Comparison of ENCODE assay signal across 26 mouse cellular contexts in the genomic region with DNA sequence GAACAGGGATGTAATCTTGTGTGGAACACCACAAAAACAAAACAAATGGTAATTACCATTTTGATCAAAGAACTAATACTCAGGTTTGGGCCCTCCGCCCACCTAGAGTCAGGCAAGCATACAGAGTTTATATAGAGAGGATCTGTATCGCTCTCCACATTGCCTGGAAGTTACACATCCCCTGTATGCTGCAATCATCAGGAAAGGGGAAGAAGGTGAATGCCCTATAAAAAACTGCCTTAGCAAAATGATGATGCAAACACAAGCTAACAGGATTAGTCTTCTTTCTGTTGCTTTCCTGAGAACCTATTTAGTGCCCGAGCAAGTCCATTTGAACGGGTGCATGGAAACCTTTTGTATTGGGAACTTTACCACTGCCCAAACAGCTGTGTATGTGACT. TPM values are rescaled to one million over a fixed set of nuclear protein-coding genes. Genes with fewer than 3 reads are reported as not detected.
A peak's percentile ranks its signal among the peaks of the same experiment; 100 is the strongest.
DNase-seq lines count a peak whose midpoint lies in the region; ATAC-seq and TF ChIP-seq lines count a peak whose summit lies in the region.
"Had no signal": no experiment of that assay in that cellular context is flagged by ENCODE, and none has a peak within 500 bp of the region (broad histone marks: within the 10 kb centered on the region; RNA-seq: fewer than 3 reads in every experiment).

No protein-coding gene starts in this region.

- H3K27me3 ChIP-seq in MEL (ENCODE audit: control insufficient read depth in 1 of 2, insufficient read depth in 2 of 2, low read length in 2 of 2): no peaks in the 10 kb centered on the region
- H3K27me3 ChIP-seq: CH12.LX; embryonic facial prominence, embryonic 12.5 days; forebrain, embryonic 13.5 days; forebrain, embryonic 15.5 days had no signal

- no peak for TF ChIP-seq CTCF in MEL (IDR thresholded peaks at IDR 0.05 in 2 of 3, conservative IDR thresholded peaks at IDR 0.05 in 1 of 3; ENCODE audit: control insufficient read depth in 1 of 3, insufficient read depth in 1 of 3, low read depth in 2 of 3, low read length in 3 of 3, poor library complexity in 1 of 3, severe bottlenecking in 1 of 3)

- no peak overlapping the region for H3K9ac ChIP-seq in MEL (ENCODE audit: control insufficient read depth, low read depth, low read length, poor library complexity, severe bottlenecking)
- H3K9ac ChIP-seq: embryonic facial prominence, embryonic 12.5 days; forebrain, embryonic 13.5 days; forebrain, embryonic 15.5 days; forebrain, postnatal 0 days had no signal

- no peak for TF ChIP-seq RAD21 in MEL (IDR thresholded peaks at IDR 0.05; ENCODE audit: low read depth, low read length)

- peak overlapping the region; percentile 59; the same call in 1 of the 2 replicates for H3K27ac ChIP-seq in MEL (ENCODE audit: control insufficient read depth, low read depth, low read length)
- H3K27ac ChIP-seq: embryonic facial prominence, embryonic 10.5 days; embryonic facial prominence, embryonic 12.5 days; forebrain, embryonic 13.5 days; forebrain, embryonic 15.5 days had no signal

- peak in 1 of 2 experiments; percentile 72; a peak in 1 of 4 replicates for TF ChIP-seq EP300 in MEL (IDR thresholded peaks at IDR 0.05; ENCODE audit: low read depth in 1 of 2, low read length in 2 of 2)

- ATAC-seq in granulocyte monocyte progenitor cell, adult 5-6 weeks (replicated peaks; ENCODE audit: poor library complexity, severe bottlenecking): peak; percentile 92
- ATAC-seq in megakaryocyte progenitor cell, adult 5-6 weeks (replicated peaks; ENCODE audit: poor library complexity): peak; percentile 87
- ATAC-seq in neutrophil, adult 5-6 weeks (ENCODE audit: extremely low read depth, insufficient number of reproducible peaks, low FRiP score, poor library complexity, severe bottlenecking): 0 out of 2 replicates have a peak, but pooled peaks have one; percentile 39
- ATAC-seq: CD4-positive, CD25-positive, alpha-beta regulatory T cell, adult 4 months; forebrain, embryonic 13.5 days; forebrain, embryonic 15.5 days; forebrain, postnatal 0 days had no signal

- no peak overlapping the region for H3K4me3 ChIP-seq in MEL (ENCODE audit: control insufficient read depth in 1 of 2, insufficient read depth in 1 of 2, low read depth in 2 of 2, low read length in 2 of 2)
- H3K4me3 ChIP-seq: embryonic facial prominence, embryonic 10.5 days; embryonic facial prominence, embryonic 12.5 days; forebrain, embryonic 13.5 days; forebrain, embryonic 15.5 days had no signal

- H3K79me2 ChIP-seq in MEL (ENCODE audit: control insufficient read depth, insufficient read depth, low read length, poor library complexity): no peaks in the 10 kb centered on the region

- DNase-seq in MEL (ENCODE audit: low read depth, low spot score): peak; percentile 61
- no peak for DNase-seq in left cerebral cortex, postnatal 4 days
- no peak for DNase-seq in layer of hippocampus, adult 11-12 months (ENCODE audit: low spot score)
- no peak for DNase-seq in lung, postnatal 10 days
- no peak for DNase-seq in heart, adult 9 months (ENCODE audit: low spot score in 2 of 2)
- DNase-seq: adrenal gland, adult 2 months; adrenal gland, postnatal 10 days; adrenal gland, postnatal 25 days; B cell, adult 2 months; cerebellum, adult 11 months; cerebellum, adult 18-20 months; cerebellum, adult 8-10 months; cerebellum, adult 9-11 months; cerebellum, postnatal 14 days; cerebellum, postnatal 36 days; forebrain, postnatal 0 days had no signal

- no peaks in the 10 kb centered on the region for H3K9me3 ChIP-seq in MEL (replicated peaks; ENCODE audit: insufficient read depth, low read length)
- H3K9me3 ChIP-seq: embryonic facial prominence, embryonic 10.5 days; embryonic facial prominence, embryonic 12.5 days; forebrain, embryonic 13.5 days; forebrain, embryonic 15.5 days; G1E had no signal

- peaks cover 0 to 5% of the 10 kb centered on the region in 2 experiments; a peak in 2 of 4 replicates for H3K36me3 ChIP-seq in MEL (ENCODE audit: control insufficient read depth in 1 of 2, insufficient read depth in 2 of 2, low read length in 2 of 2)
- H3K36me3 ChIP-seq: forebrain, embryonic 15.5 days had no signal

- intact Hi-C loops in left cerebral cortex, postnatal 4 days (cut with DNase I): no loop called here

- TF ChIP-seq POLR2A in MEL (IDR thresholded peaks at IDR 0.05; ENCODE audit: control insufficient read depth in 1 of 2, insufficient read depth in 1 of 2, low read depth in 1 of 2, low read length in 2 of 2, poor library complexity in 1 of 2): no peak

- H3K4me1 ChIP-seq in MEL (ENCODE audit: control insufficient read depth in 1 of 2, insufficient read depth in 2 of 2, low read length in 2 of 2): peaks cover 10 to 14% of the 10 kb centered on the region in 2 experiments; a peak in 2 of 4 replicates
- H3K4me1 ChIP-seq: embryonic facial prominence, embryonic 10.5 days; embryonic facial prominence, embryonic 12.5 days; forebrain, embryonic 13.5 days; forebrain, embryonic 15.5 days had no signal

TF ChIP-seq in MEL, 35 proteins besides CTCF, POLR2A, EP300 and RAD21:
- TF ChIP-seq POLR2AphosphoS2 (IDR thresholded peaks at IDR 0.05; ENCODE audit: low read length): no peak
- peak; percentile 19; the same call in 1 of the 2 replicates for TF ChIP-seq MXI1 (IDR thresholded peaks at IDR 0.05; ENCODE audit: low read depth, low read length)
- TF ChIP-seq MEF2A (IDR thresholded peaks at IDR 0.05; ENCODE audit: extremely low read depth, insufficient replicate concordance, low read depth, low read length, poor library complexity, severe bottlenecking): peak; percentile 19; the same call in 1 of the 2 replicates
- TF ChIP-seq ETS1 (IDR thresholded peaks at IDR 0.05; ENCODE audit: low read depth, low read length): peak; percentile 43; the same call in 1 of the 2 replicates
- TF ChIP-seq SIN3A (IDR thresholded peaks at IDR 0.05; ENCODE audit: low read length): peak; percentile 24; the same call in 1 of the 2 replicates

RNA-seq across cellular contexts. Expression of gene Gk5, which starts 24.5 kb away (rescaled TPM):
- total RNA-seq in MEL (2012; rRNA removed): 4.0 and 4.1 TPM in 2 replicates
- polyA plus RNA-seq in MEL (2012; ENCODE audit: insufficient read depth in 1 of 2, insufficient read length in 2 of 2, low read depth in 1 of 2, low replicate concordance in 2 of 2, missing spikeins in 1 of 2): 1 to 10 TPM in 1 of 2 experiments, not detected in 1; 6.2 TPM
- total RNA-seq in granulocyte monocyte progenitor cell, adult 5-6 weeks (2014; fragmentation: Nextera tagmentation): 2.4 and 3.0 TPM in 2 replicates
- 3.1 and 5.5 TPM in 2 replicates for total RNA-seq in granulocyte monocyte progenitor cell, adult 5-6 weeks (2017)
- 2.0 and 4.2 TPM in 2 replicates for total RNA-seq in megakaryocyte progenitor cell, adult 5-6 weeks (2015)
- 2.7 and 4.8 TPM in 2 replicates for total RNA-seq in megakaryocyte progenitor cell, adult 5-6 weeks (2017)
- total RNA-seq in neutrophil, adult 5-6 weeks (2017): 4.4 and 5.8 TPM in 2 replicates
- total RNA-seq in left cerebral cortex, postnatal 4 days (2021): 10 to 100 TPM in 1 of 2 experiments, 1 to 10 TPM in 1; 9.1 to 10.4 TPM

RNA-seq across cellular contexts. Expression of gene Tfdp2, which starts 52.4 kb away (rescaled TPM):
- total RNA-seq in MEL (2012; rRNA removed): 7.7 TPM in 2 replicates
- 10 to 100 TPM in 1 of 2 experiments, not detected in 1; 15.4 TPM for polyA plus RNA-seq in MEL (2012; ENCODE audit: insufficient read depth in 1 of 2, insufficient read length in 2 of 2, low read depth in 1 of 2, low replicate concordance in 2 of 2, missing spikeins in 1 of 2)
- total RNA-seq in granulocyte monocyte progenitor cell, adult 5-6 weeks (2014; fragmentation: Nextera tagmentation): 13.1 and 24.4 TPM in 2 replicates
- 35.9 and 38.8 TPM in 2 replicates for total RNA-seq in granulocyte monocyte progenitor cell, adult 5-6 weeks (2017)
- 25.2 and 26.1 TPM in 2 replicates for total RNA-seq in megakaryocyte progenitor cell, adult 5-6 weeks (2015)
- total RNA-seq in megakaryocyte progenitor cell, adult 5-6 weeks (2017): 35.0 and 36.6 TPM in 2 replicates
- 31.3 and 32.0 TPM in 2 replicates for total RNA-seq in neutrophil, adult 5-6 weeks (2017)
- 10 to 100 TPM; 13.1 to 14.9 TPM for total RNA-seq in left cerebral cortex, postnatal 4 days (2021)

Comparison
In these comparisons a context has a peak if more than half of its experiments do, and no peak if none do; other contexts are left out.
1. ATAC-seq: peak in every context shown above with its lines; median percentile 92 in granulocyte monocyte progenitor cell, adult 5-6 weeks; 87 in megakaryocyte progenitor cell, adult 5-6 weeks; 39 in neutrophil, adult 5-6 weeks.